Mouse (Mus musculus) CH12.LX (cell line): Measurements from ENCODE around the gene Mas1. TPM values are rescaled to one million over a fixed set of nuclear protein-coding genes. Genes with fewer than 3 reads are reported as not detected.

Source experiments
- DNase-seq: peaks from one replicate; pipeline ENCODE4 v3.0.0-alpha.2; 2013; ENCODE audit errors: extremely low read depth
- H3K27ac ChIP-seq: 2 replicates; pipeline ENCODE4 v1.5.1; 2012; ENCODE audit warnings: low read depth, mild to moderate bottlenecking, control low read depth, moderate library complexity; ENCODE audit not compliant: insufficient read depth
- H3K27me3 ChIP-seq: replicated peaks from 2 replicates; pipeline ENCODE3; 2012; ENCODE audit warnings: inconsistent platforms
- H3K36me3 ChIP-seq, 2 experiments: replicated peaks in 1 of 2; 2 replicates each; pipeline versions ENCODE3 to v1.6.1; 2012; ENCODE audit warnings: inconsistent platforms in 1 of 2, low read length in 1 of 2, mild to moderate bottlenecking in 1 of 2, mixed read lengths in 1 of 2, moderate library complexity in 1 of 2; ENCODE audit not compliant: control insufficient read depth in 1 of 2, insufficient read depth in 1 of 2
- H3K4me1 ChIP-seq, 2 experiments: 2 replicates each; pipeline ENCODE4 v1.6.1; 2012; ENCODE audit warnings: inconsistent platforms in 1 of 2, moderate library complexity in 1 of 2; ENCODE audit not compliant: insufficient read depth in 2 of 2, control insufficient read depth in 1 of 2
- H3K4me2 ChIP-seq: 2 replicates; pipeline ENCODE4 v1.6.1; 2012; ENCODE audit warnings: low read depth, mild to moderate bottlenecking, control low read depth; ENCODE audit not compliant: poor library complexity, insufficient read depth, severe bottlenecking
- H3K4me3 ChIP-seq, 3 experiments: fragments of 150-350 bp in 1 of 3; sonication (generic) in 1 of 3; replicated peaks in 1 of 3; 2 replicates each; pipeline versions ENCODE3 to v1.5.1; 2011 to 2012; ENCODE audit warnings: low read depth in 2 of 3, low read length in 2 of 3, mild to moderate bottlenecking in 2 of 3, moderate library complexity in 2 of 3, control low read depth in 1 of 3, improper control_type of control experiment in 1 of 3, inconsistent platforms in 1 of 3, mixed read lengths in 1 of 3; ENCODE audit not compliant: poor library complexity in 1 of 3
- H3K79me2 ChIP-seq: replicated peaks from 2 replicates; pipeline ENCODE4 v1.6.1; 2012; ENCODE audit warnings: mild to moderate bottlenecking, moderate library complexity; ENCODE audit not compliant: control insufficient read depth, poor library complexity, insufficient read depth, severe bottlenecking; ENCODE audit errors: extremely low read depth
- H3K9ac ChIP-seq: 2 replicates; pipeline ENCODE4 v1.6.1; 2012; ENCODE audit warnings: low read depth, mild to moderate bottlenecking, control low read depth, moderate library complexity; ENCODE audit not compliant: insufficient read depth
- H3K9me3 ChIP-seq: replicated peaks from 2 replicates; pipeline ENCODE3; 2012; ENCODE audit warnings: low read length, inconsistent platforms, mixed read lengths
- CHD2 ChIP-seq: IDR thresholded peaks from 2 replicates; pipeline ENCODE4 v1.6.1; 2011; ENCODE audit warnings: low read length, improper control_type of control experiment
- ELF1 ChIP-seq: IDR thresholded peaks from 2 replicates; pipeline ENCODE4 v1.6.1; 2014; ENCODE audit warnings: low read depth, mild to moderate bottlenecking, inconsistent platforms, low read length, improper control_type of control experiment
- ETS1 ChIP-seq: conservative IDR thresholded peaks from 2 replicates; pipeline ENCODE4 v1.6.1; 2012; ENCODE audit warnings: low read depth, mild to moderate bottlenecking, inconsistent platforms, low read length, improper control_type of control experiment, moderate library complexity
- GABPA ChIP-seq: IDR thresholded peaks from 2 replicates; pipeline ENCODE4 v1.6.1; 2012; ENCODE audit warnings: low read depth, low read length, improper control_type of control experiment, inconsistent platforms; ENCODE audit not compliant: insufficient replicate concordance
- JUN ChIP-seq: IDR thresholded peaks from 2 replicates; pipeline ENCODE4 v1.6.1; 2011; ENCODE audit warnings: low read depth, mild to moderate bottlenecking, low read length, improper control_type of control experiment, moderate library complexity; ENCODE audit not compliant: insufficient read depth
- MAFK ChIP-seq: IDR thresholded peaks from 2 replicates; pipeline ENCODE4 v1.6.1; 2011; ENCODE audit warnings: low read length, improper control_type of control experiment; ENCODE audit not compliant: insufficient replicate concordance
- NRF1 ChIP-seq: IDR thresholded peaks from 2 replicates; pipeline ENCODE4 v1.6.1; 2014; ENCODE audit warnings: low read depth, mild to moderate bottlenecking, inconsistent platforms, low read length, improper control_type of control experiment, moderate library complexity
- dilution Hi-C: fragments of 300-500 bp; cut with MboI; formaldehyde crosslinking; loops from 2 replicates; pipeline ENCODE4 v1.14.3; 2020; ENCODE audit warnings: low sequenced_read_pairs; ENCODE audit not compliant: extremely low pct_unique_long_range_greater_than_20kb, extremely low pct_ligation_motif_present
- in situ Hi-C: fragments of 300-500 bp; cut with MboI; formaldehyde crosslinking; loops from 3 replicates; pipeline ENCODE4 v1.14.3; 2019; ENCODE audit warnings: low sequenced_read_pairs, low pct_ligation_motif_present, low pct_unique_long_range_greater_than_20kb, mixed read lengths
- polyA plus RNA-seq: library from polyadenylated mRNA; unstranded; fragments of >175 nt; gene quantifications from 2 replicates; pipeline ENCODE4 v1.2.1, GENCODE M21; 2012; ENCODE audit warnings: low read depth; ENCODE audit not compliant: insufficient read length
- total RNA-seq, 2 experiments: library from RNA; depleted of rRNA; stranded (reverse); fragments of 300-350 nt in 1 of 2; fragments of >200 nt in 1 of 2; gene quantifications; 2 replicates each; pipeline ENCODE4 v1.2.3; 2012 to 2014

Gene Mas1
- total and polyA plus RNA-seq, 3 experiments = 0.19 TPM; not detected in 2

- H3K4me2 ChIP-seq = peak overlapping the region; percentile 18; the same call in 1 of the 2 replicates
- TF ChIP-seq GABPA = no peak
- TF ChIP-seq JUN = no peak
- TF ChIP-seq CHD2 = no peak
- TF ChIP-seq NRF1 = no peak
- TF ChIP-seq ETS1 = no peak
- no peak for TF ChIP-seq ELF1
- TF ChIP-seq MAFK = no peak
- DNase-seq = no peak
- no peaks in the 10 kb centered on the region for H3K27me3 ChIP-seq
- peaks cover 6 to 34% of the 10 kb centered on the region in 2 experiments for H3K36me3 ChIP-seq
- no peaks in the 10 kb centered on the region for H3K79me2 ChIP-seq
- peaks cover 21 to 55% of the 10 kb centered on the region in 2 experiments for H3K4me1 ChIP-seq
- H3K27ac ChIP-seq = peak overlapping the region; percentile 54; the same call in 1 of the 2 replicates
- peaks cover 15% of the 10 kb centered on the region for H3K9me3 ChIP-seq
- H3K4me3 ChIP-seq = no peak overlapping the region
- H3K9ac ChIP-seq = peak overlapping the region; percentile 3
- dilution Hi-C loops (no loop called here), in situ Hi-C loops (no loop called here)
Measured at GRCm38 (mm10) chr17:12791079-12791406, 76.9 kb downstream of the Mas1 start.

Other genes starting within 250 kb of the Mas1 start
- gene Slc22a1, start 192.3 kb downstream of the Mas1 start, total RNA-seq (2012; rRNA removed) = 0.64 and 0.80 TPM in 2 replicates
- 1.1 TPM in 1 of 2 replicates, not detected in the other for gene Slc22a1, start 192.3 kb downstream of the Mas1 start, total RNA-seq (2014; rRNA removed)
- 0.76 and 1.2 TPM in 2 replicates for gene Slc22a1, start 192.3 kb downstream of the Mas1 start, polyA plus RNA-seq
- 57.5 and 61.8 TPM in 2 replicates for gene Igf2r, start 98.5 kb downstream of the Mas1 start, total RNA-seq (2012; rRNA removed)
- gene Igf2r, start 98.5 kb downstream of the Mas1 start, total RNA-seq (2014; rRNA removed) = 25.6 and 27.8 TPM in 2 replicates
- gene Igf2r, start 98.5 kb downstream of the Mas1 start, polyA plus RNA-seq = 32.3 and 34.6 TPM in 2 replicates
- not detected in 2 replicates for gene Mrgprh, start 7.9 kb upstream of the Mas1 start, total RNA-seq (2012; rRNA removed)
- gene Mrgprh, start 7.9 kb upstream of the Mas1 start, total RNA-seq (2014; rRNA removed) = not detected in 2 replicates
- not detected in 2 replicates for gene Mrgprh, start 7.9 kb upstream of the Mas1 start, polyA plus RNA-seq
- gene Pnldc1, start 42.1 kb upstream of the Mas1 start, total RNA-seq (2012; rRNA removed) = 0.25 and 0.84 TPM in 2 replicates
- gene Pnldc1, start 42.1 kb upstream of the Mas1 start, total RNA-seq (2014; rRNA removed) = 0.11 and 0.19 TPM in 2 replicates
- gene Pnldc1, start 42.1 kb upstream of the Mas1 start, polyA plus RNA-seq = 0.90 and 1.2 TPM in 2 replicates
- gene Tcp1, start 47.6 kb upstream of the Mas1 start, total RNA-seq (2012; rRNA removed) = 540 and 569 TPM in 2 replicates
- gene Tcp1, start 47.6 kb upstream of the Mas1 start, total RNA-seq (2014; rRNA removed) = 951 and 1,060 TPM in 2 replicates
- gene Tcp1, start 47.6 kb upstream of the Mas1 start, polyA plus RNA-seq = 560 and 726 TPM in 2 replicates
- gene Mrpl18, start 48.2 kb upstream of the Mas1 start, total RNA-seq (2012; rRNA removed) = 132 and 184 TPM in 2 replicates
- gene Mrpl18, start 48.2 kb upstream of the Mas1 start, total RNA-seq (2014; rRNA removed) = 197 and 223 TPM in 2 replicates
- gene Mrpl18, start 48.2 kb upstream of the Mas1 start, polyA plus RNA-seq = 150 and 153 TPM in 2 replicates
- 12.7 and 14.7 TPM in 2 replicates for gene Acat3, start 72.5 kb upstream of the Mas1 start, total RNA-seq (2012; rRNA removed)
- 0.31 and 1.4 TPM in 2 replicates for gene Acat3, start 72.5 kb upstream of the Mas1 start, total RNA-seq (2014; rRNA removed)
- 0.77 and 1.00 TPM in 2 replicates for gene Acat3, start 72.5 kb upstream of the Mas1 start, polyA plus RNA-seq
- 58.6 and 67.1 TPM in 2 replicates for gene Acat2, start 92.6 kb upstream of the Mas1 start, total RNA-seq (2012; rRNA removed)
- 115 and 128 TPM in 2 replicates for gene Acat2, start 92.6 kb upstream of the Mas1 start, total RNA-seq (2014; rRNA removed)
- gene Acat2, start 92.6 kb upstream of the Mas1 start, polyA plus RNA-seq = 48.6 and 48.8 TPM in 2 replicates
- 54.1 and 70.0 TPM in 2 replicates for gene Wtap, start 126.0 kb upstream of the Mas1 start, total RNA-seq (2012; rRNA removed)
- 129 and 136 TPM in 2 replicates for gene Wtap, start 126.0 kb upstream of the Mas1 start, total RNA-seq (2014; rRNA removed)
- 88.9 and 119 TPM in 2 replicates for gene Wtap, start 126.0 kb upstream of the Mas1 start, polyA plus RNA-seq
- 72.1 and 75.6 TPM in 2 replicates for gene Sod2, start 138.7 kb upstream of the Mas1 start, total RNA-seq (2012; rRNA removed)
- gene Sod2, start 138.7 kb upstream of the Mas1 start, total RNA-seq (2014; rRNA removed) = 101 and 103 TPM in 2 replicates
- 81.3 and 89.2 TPM in 2 replicates for gene Sod2, start 138.7 kb upstream of the Mas1 start, polyA plus RNA-seq
- gene Gpr31b, start 184.2 kb upstream of the Mas1 start, total RNA-seq (2012; rRNA removed) = 5.6 and 6.1 TPM in 2 replicates
- 3.2 and 3.3 TPM in 2 replicates for gene Gpr31b, start 184.2 kb upstream of the Mas1 start, total RNA-seq (2014; rRNA removed)
- gene Gpr31b, start 184.2 kb upstream of the Mas1 start, polyA plus RNA-seq = 7.8 and 8.0 TPM in 2 replicates
- gene Tcp10b, start 193.0 kb upstream of the Mas1 start, total RNA-seq (2012; rRNA removed) = 0.13 TPM in 1 of 2 replicates, not detected in the other
- not detected in 2 replicates for gene Tcp10b, start 193.0 kb upstream of the Mas1 start, total RNA-seq (2014; rRNA removed)
- not detected in 2 replicates for gene Tcp10b, start 193.0 kb upstream of the Mas1 start, polyA plus RNA-seq